Mouse (Mus musculus): Measurements from ENCODE around the gene Arhgap44.

The Arhgap44 gene

GRCm38 (mm10) chr11:65137145-65137652 is 25.6 kb downstream of the Arhgap44 start:
- no peak for DNase-seq (ENCODE audit: extremely low read depth, low read depth, low spot score)

GRCm38 (mm10) chr11:65135251-65135739 is 27.5 kb downstream of the Arhgap44 start:
- no peak for DNase-seq (ENCODE audit: extremely low read depth, low read depth, low spot score)

DNA sequence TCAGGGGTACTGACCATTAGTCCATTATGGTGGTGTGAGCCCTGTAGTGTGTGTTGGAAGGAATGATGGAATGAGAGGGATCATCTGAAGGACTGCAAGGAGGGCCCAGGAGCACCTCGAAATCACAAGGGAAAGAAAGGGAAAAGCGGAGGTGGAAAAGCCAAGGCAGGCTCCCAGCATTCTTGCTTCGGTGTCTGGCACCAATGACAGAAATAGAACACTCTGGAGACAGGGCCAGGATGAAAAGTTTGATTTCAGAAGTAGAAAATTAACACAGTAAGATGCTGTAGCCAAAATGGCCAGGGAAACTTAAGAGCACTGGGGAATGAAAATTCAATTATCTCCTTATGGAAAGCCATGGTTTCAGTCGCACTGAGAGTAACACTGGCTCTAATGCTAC is 29.1 kb downstream of the Arhgap44 start:
- no peak for DNase-seq (ENCODE audit: extremely low read depth, low read depth, low spot score)

DNA sequence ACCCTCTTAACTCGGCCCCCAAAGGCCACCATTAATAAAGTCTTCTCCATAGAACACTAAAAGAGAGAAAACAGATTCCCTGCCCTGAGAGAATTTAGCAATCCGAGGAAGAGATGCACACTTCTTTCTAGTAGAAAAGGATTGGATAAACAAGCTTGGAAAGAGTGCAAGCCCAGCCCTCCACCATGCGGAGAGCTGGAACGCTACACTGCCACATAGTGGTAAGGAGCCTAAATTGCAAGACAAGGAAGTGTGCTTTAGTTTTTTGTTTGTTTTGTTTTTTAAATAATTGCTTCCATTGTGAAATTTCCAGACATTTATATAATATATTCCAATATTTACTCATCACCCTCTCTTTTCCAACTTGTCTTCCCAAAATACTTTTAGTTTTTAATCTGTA is 33.7 kb downstream of the Arhgap44 start:
- no peak for DNase-seq (ENCODE audit: extremely low read depth, low read depth, low spot score)

- DNase-seq (ENCODE audit: extremely low read depth, low read depth, low spot score) = no peak
Measured at GRCm38 (mm10) chr11:65128666-65129065, 34.1 kb downstream of the Arhgap44 start.

DNA sequence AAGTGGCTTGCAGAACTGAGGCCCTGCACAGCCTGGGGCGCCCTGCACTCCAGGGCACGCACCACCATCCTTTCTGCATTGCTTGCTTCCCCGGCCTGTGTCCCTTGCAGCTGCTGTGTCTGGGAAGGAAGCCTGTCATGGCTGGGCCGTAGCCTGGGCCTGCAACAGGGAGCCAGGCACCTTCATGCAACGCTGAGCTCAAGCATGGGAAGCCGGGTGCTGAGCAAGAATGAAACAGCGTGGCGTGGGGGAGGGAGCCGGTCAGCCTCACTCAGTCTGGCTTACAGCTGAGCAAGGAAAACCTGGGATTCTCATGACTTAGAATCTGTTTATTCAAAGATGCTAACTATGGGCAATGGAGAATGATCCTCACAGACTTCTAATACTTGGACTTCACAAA is 36.2 kb downstream of the Arhgap44 start:
- no peak for DNase-seq (ENCODE audit: extremely low read depth, low read depth, low spot score)

DNA sequence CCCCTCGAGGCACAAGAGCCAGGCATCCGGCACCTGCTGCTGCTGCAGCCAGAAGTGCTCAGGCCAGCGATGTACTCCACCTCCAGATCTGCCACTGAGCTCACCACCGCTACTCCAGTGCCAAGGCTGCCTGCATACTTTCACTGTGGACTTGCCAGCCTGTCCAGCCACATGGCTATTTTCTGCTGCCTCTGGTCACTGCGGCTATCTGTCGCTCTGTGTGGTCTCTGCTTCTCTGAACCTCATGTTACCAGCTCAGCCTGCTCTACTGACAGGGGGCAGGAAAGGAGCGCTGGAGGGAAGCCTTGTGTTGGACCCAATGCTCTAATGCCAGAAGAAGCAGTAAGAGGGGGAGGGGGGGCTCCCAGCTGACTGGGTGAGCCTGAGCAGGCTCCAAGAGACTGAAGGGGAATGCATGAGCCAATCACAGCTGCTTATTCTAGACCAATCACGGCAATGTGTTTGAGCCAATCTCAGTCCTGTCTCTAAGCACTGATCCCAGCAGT is 37.8 kb downstream of the Arhgap44 start:
- DNase-seq (ENCODE audit: extremely low read depth, low read depth, low spot score) = no peak

- no peak for DNase-seq (ENCODE audit: extremely low read depth, low read depth, low spot score)
Measured at GRCm38 (mm10) chr11:65120276-65120675, 42.5 kb downstream of the Arhgap44 start.

- no peak for DNase-seq (ENCODE audit: extremely low read depth, low read depth, low spot score)
Measured at GRCm38 (mm10) chr11:65115811-65116210, 47.0 kb downstream of the Arhgap44 start.

GRCm38 (mm10) chr11:65112086-65112485 is 50.7 kb downstream of the Arhgap44 start:
- no peak for DNase-seq (ENCODE audit: extremely low read depth, low read depth, low spot score)

DNA sequence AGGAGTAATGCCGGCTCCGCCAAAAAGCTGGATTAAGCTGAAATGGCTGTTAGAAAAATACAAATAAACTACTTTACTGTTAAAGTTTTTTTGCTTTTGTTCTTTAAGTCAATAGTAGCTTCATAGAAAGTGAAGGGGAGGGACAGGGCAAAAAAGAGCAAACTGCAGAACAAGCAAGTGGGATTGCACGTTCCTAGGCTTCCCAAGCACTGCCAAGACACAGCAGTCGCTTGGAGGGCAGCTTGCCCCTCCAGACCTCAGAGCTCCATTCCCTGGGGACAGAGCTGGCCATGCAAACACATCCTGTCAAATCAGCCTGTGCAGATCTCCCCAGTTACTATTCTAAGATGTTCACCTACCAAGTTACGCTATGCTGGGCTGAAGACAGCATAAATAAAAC is 51.1 kb downstream of the Arhgap44 start:
- no peak for DNase-seq (ENCODE audit: extremely low read depth, low read depth, low spot score)

DNA sequence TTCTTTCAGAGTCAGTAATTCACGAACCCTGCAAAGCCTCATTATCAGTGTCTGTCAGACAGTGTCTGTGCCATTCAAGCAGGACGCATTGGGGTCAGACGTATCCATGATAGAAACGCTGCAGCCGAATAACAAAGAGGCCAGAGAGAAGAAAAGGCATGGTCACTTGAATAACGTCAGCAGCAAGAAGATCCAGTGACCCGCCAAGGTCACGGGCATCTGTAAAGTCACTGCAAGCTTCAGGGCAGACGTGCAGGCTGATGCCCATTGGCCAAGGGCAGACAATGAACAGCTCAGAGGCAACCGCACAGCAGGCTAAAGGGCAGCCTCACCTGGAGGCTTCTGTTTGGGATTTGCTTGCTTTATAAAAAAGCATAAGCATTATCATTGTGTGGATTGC is 52.7 kb downstream of the Arhgap44 start:
- no peak for DNase-seq (ENCODE audit: extremely low read depth, low read depth, low spot score)

- DNase-seq (ENCODE audit: extremely low read depth, low read depth, low spot score) = no peak
Measured at GRCm38 (mm10) chr11:65107734-65108171, 55.0 kb downstream of the Arhgap44 start.

DNA sequence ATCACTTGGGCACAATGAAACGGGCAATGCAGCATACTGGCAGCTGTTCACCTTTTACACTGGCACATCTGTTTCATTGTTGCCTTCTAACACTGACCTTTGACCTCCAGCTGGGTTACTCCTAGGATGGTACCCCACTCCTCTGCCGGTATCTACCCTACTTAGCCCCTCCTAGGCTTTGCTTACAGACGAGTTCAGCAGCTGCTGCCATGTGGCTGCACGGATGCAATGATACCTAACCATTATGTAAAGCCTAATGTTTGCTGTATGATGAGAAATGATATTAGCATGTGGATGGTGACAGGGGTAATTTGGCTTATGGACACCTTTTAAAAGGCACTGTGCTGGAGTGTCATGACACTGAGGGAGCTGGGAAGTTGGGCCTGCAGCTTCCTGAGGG is 55.6 kb downstream of the Arhgap44 start:
- DNase-seq (ENCODE audit: extremely low read depth, low read depth, low spot score) = no peak

DNA sequence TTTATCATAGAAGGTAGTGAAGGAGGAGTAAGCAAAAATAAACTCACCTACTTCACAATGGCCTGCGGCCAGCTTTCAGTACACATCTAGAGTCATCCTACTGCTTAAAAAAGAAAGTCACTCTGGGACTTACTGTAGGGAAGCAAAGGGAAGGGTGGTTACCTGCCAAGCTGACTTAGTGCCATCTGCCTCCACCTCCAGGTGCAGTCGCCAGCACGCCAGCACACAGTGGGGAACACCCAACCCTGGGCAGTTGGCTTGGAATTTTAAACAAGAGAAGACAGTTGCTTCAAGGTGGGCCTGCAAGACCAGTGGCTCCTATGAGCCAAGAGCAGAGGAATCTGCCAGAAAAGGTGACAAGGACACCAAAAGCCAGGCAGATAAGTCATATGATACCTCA is 58.7 kb downstream of the Arhgap44 start:
- DNase-seq (ENCODE audit: extremely low read depth, low read depth, low spot score) = no peak

- no peak for DNase-seq (ENCODE audit: extremely low read depth, low read depth, low spot score)
Measured at GRCm38 (mm10) chr11:65101206-65101605, 61.6 kb downstream of the Arhgap44 start.

GRCm38 (mm10) chr11:65100031-65100430 is 62.7 kb downstream of the Arhgap44 start:
- no peak for DNase-seq (ENCODE audit: extremely low read depth, low read depth, low spot score)

- DNase-seq (ENCODE audit: extremely low read depth, low read depth, low spot score) = no peak
Measured at GRCm38 (mm10) chr11:65097526-65098070, 65.2 kb downstream of the Arhgap44 start.

DNA sequence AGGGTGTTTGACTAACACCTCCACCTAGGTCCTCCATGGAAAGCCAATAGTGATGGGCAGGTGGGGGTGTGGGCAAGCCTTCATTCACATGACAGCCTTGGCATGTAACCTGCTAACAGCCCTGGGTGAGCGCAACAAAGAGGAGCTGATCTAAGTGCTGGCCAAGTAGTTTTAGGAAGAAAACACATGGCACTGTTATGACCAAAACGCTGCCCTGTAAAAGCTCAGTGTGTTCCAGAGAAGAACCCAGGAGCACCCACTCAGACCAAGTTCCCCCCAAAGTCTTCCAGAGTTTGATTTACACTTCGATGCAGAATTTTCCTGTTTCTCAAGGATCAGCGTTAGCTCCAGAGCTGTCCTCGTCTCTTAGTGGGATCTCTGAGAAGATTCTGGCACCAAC is 65.9 kb downstream of the Arhgap44 start:
- no peak for DNase-seq (ENCODE audit: extremely low read depth, low read depth, low spot score)

GRCm38 (mm10) chr11:65092851-65093250 is 69.9 kb downstream of the Arhgap44 start:
- DNase-seq (ENCODE audit: extremely low read depth, low read depth, low spot score) = no peak

- no peak for DNase-seq (ENCODE audit: extremely low read depth, low read depth, low spot score)
Measured at GRCm38 (mm10) chr11:65090386-65090785, 72.4 kb downstream of the Arhgap44 start.

DNA sequence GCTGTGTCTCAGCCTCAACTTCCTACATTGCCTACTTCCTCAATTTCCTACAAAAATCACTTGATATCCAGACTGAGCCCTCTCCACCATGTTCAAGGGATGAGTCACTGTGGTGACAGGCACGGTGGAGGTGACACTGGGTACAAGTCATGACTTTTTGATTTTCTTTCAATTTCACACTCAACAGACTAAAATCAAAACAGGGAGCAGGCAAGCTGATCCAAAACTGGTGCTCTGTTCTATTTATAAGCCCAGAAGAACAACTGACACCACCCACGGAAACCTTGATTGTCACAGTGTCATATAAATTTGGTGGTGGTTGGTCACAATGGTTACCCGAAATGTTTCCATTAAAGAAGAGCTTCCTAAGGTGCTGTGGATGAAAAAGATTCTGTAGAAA is 72.8 kb downstream of the Arhgap44 start:
- no peak for DNase-seq (ENCODE audit: extremely low read depth, low read depth, low spot score)

GRCm38 (mm10) chr11:65089282-65089681 is 73.5 kb downstream of the Arhgap44 start:
- no peak for DNase-seq (ENCODE audit: extremely low read depth, low read depth, low spot score)

Data from fat pad, adult 2 months (tissue).